Mouse (Mus musculus) inflammation-experienced regulatory T-cells, adult 6 months (primary cell): ENCODE results near the gene Lman2. TPM values are rescaled to one million over a fixed set of nuclear protein-coding genes. Genes with fewer than 3 reads are reported as not detected.

Experiments
- ATAC-seq: one replicate; pipeline ENCODE4 v1.8.0; 2017
- polyA plus RNA-seq, 3 experiments: library from polyadenylated mRNA; unstranded; fragments of 100-300 nt; shearing (Covaris generic); gene quantifications; one replicate each; pipeline ENCODE4 v1.2.1; 2017

Gene Lman2
- 10 to 100 TPM; 43.9 to 62.8 (median 60.7) TPM for polyA plus RNA-seq

- peak; percentile 98 for ATAC-seq
These were observed at the start of gene Lman2 for GRCm38 (mm10) chr13:55362453-55363060. Lman2 (minus strand) TSS chr13:55362783.

GRCm38 (mm10) chr13:55411826-55412225 is 49.2 kb upstream of the Lman2 start:
- no peak for ATAC-seq

- no peak for ATAC-seq
These were observed 46.0 kb upstream of the Lman2 start for GRCm38 (mm10) chr13:55408546-55409120.

- ATAC-seq, result no peak
These were observed 44.8 kb upstream of the Lman2 start for GRCm38 (mm10) chr13:55407341-55407740.

GRCm38 (mm10) chr13:55405783-55406390 is 43.3 kb upstream of the Lman2 start:
- peak; percentile 57 for ATAC-seq

GRCm38 (mm10) chr13:55404853-55405782 is 42.5 kb upstream of the Lman2 start:
- peak; percentile 97 for ATAC-seq

GRCm38 (mm10) chr13:55403935-55404852 is 41.6 kb upstream of the Lman2 start:
- ATAC-seq, result no peak

GRCm38 (mm10) chr13:55403266-55403665 is 40.7 kb upstream of the Lman2 start:
- no peak for ATAC-seq

- no peak for ATAC-seq
These were observed 37.4 kb upstream of the Lman2 start for GRCm38 (mm10) chr13:55400039-55400346.

GRCm38 (mm10) chr13:55399300-55400038 is 36.9 kb upstream of the Lman2 start:
- ATAC-seq, result no peak

- no peak for ATAC-seq
These were observed 35.5 kb upstream of the Lman2 start, which contains the start of gene Slc34a1 for GRCm38 (mm10) chr13:55398088-55398487. Slc34a1 (plus strand) TSS chr13:55398187.

GRCm38 (mm10) chr13:55392933-55393332 is 30.4 kb upstream of the Lman2 start:
- ATAC-seq, result no peak

GRCm38 (mm10) chr13:55391626-55392029 is 29.0 kb upstream of the Lman2 start:
- no peak for ATAC-seq

- ATAC-seq, result no peak
These were observed 28.1 kb upstream of the Lman2 start for GRCm38 (mm10) chr13:55390644-55391043.

- no peak for ATAC-seq
These were observed 19.2 kb upstream of the Lman2 start for GRCm38 (mm10) chr13:55381790-55382189.

GRCm38 (mm10) chr13:55378907-55379580 is 16.5 kb upstream of the Lman2 start:
- ATAC-seq, result no peak

- no peak for ATAC-seq
These were observed 13.3 kb upstream of the Lman2 start for GRCm38 (mm10) chr13:55375877-55376276.

- no peak for ATAC-seq
These were observed 11.8 kb upstream of the Lman2 start for GRCm38 (mm10) chr13:55374206-55374924.

- ATAC-seq, result no peak
These were observed 9.2 kb upstream of the Lman2 start for GRCm38 (mm10) chr13:55371740-55372139.
